Mouse (Mus musculus): ENCODE data around the gene Abcf1.

The Abcf1 gene

GRCm38 (mm10) chr17:35920384-35920783 lies 49.2 kb downstream of the Abcf1 start:
- DNase-seq (ENCODE audit: low read depth, low spot score): no peak

GRCm38 (mm10) chr17:35919864-35920301 lies 49.7 kb downstream of the Abcf1 start:
- no peak for DNase-seq (ENCODE audit: low read depth, low spot score)

DNA sequence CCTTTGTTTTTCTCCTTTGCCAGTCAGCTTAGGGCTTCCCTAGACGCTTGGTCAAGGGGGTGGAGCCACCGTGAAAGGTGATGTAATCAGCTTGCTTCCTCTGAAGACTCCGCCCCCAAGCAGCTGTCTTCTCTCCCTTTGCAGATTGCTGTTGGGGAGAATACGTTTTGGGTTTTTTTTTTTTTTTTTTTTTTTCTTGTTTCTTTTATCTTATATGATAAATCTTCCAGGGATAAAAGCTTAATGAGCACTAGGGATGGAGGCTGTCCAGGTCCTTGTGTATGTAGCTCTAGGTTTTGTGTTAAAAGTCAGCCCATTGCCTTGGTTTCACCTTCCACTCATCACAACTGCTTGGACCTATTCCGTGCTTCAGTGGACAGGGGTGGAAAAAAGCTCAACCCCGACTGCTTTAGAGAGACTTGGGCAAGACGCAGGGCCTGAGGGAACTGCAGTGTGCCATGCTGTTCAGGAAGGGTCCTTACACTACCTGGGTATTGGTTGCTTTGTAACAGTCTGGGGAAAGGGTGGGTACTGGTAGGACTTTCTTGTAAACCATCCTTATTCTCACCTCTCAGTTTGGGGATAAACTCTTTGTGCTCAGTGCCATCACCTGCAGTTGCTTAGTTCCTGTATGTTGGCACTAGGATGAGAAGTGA lies 50.4 kb downstream of the Abcf1 start:
- peak; percentile 92 for DNase-seq (ENCODE audit: low read depth, low spot score)

GRCm38 (mm10) chr17:35918276-35919059 lies 51.1 kb downstream of the Abcf1 start:
- DNase-seq (ENCODE audit: low read depth, low spot score): no peak

- DNase-seq (ENCODE audit: low read depth, low spot score): peak; percentile 70
Measured at GRCm38 (mm10) chr17:35917463-35918251, 51.9 kb downstream of the Abcf1 start.

GRCm38 (mm10) chr17:35917143-35917462 lies 52.5 kb downstream of the Abcf1 start:
- DNase-seq (ENCODE audit: low read depth, low spot score): no peak

- DNase-seq (ENCODE audit: low read depth, low spot score): peak; percentile 99
Measured at GRCm38 (mm10) chr17:35916297-35917142, 53.0 kb downstream of the Abcf1 start, which contains the start of the genes Mrps18b and Ppp1r10. Gene Mrps18b, minus strand, starts transcription at chr17:35916389. Gene Ppp1r10, plus strand, starts transcription at chr17:35916434.

DNA sequence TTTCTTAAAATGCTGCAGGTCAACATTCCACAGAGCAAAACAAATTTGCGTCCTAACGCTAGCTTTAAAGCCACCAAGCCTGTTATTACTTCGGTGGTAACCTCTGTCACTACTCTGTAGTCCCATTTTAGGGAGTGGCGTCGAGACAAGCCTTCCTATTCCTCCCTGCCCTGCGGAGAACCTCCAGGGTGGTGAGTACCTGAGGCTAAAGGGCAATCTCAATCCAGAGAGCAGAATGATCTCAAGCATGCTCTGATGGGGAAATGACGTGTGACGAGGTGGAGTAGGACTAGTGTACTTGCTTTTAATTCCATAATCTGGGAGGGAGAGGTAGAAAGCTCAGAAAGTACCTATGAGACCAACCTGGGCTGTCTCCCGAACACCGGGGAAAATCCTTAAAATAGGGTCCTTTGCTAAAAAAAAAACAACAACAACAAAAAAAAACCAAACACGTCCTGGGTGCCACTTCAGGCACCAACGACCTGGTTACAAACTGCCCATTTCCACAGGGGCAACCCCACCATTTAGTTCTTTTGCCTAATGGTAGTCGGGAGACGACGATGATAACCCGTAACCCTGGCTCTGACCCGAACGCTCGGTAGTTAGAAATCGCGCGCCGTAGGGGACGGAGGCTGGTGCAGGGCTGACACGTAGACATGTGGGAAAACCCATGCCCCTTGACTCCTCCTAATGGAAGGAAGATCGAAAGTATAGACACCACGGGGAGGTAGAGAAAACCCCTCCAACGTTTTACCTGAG lies 53.8 kb downstream of the Abcf1 start:
- no peak for DNase-seq (ENCODE audit: low read depth, low spot score)

GRCm38 (mm10) chr17:35914975-35915374 lies 54.6 kb downstream of the Abcf1 start:
- DNase-seq (ENCODE audit: low read depth, low spot score): no peak

GRCm38 (mm10) chr17:35909919-35910369 lies 59.6 kb downstream of the Abcf1 start, which contains the start of gene Atat1:
Gene Atat1, minus strand, starts transcription at chr17:35910075.
- peak; percentile 78 for DNase-seq (ENCODE audit: low read depth, low spot score)

GRCm38 (mm10) chr17:35909186-35909918 lies 60.2 kb downstream of the Abcf1 start:
- no peak for DNase-seq (ENCODE audit: low read depth, low spot score)

DNA sequence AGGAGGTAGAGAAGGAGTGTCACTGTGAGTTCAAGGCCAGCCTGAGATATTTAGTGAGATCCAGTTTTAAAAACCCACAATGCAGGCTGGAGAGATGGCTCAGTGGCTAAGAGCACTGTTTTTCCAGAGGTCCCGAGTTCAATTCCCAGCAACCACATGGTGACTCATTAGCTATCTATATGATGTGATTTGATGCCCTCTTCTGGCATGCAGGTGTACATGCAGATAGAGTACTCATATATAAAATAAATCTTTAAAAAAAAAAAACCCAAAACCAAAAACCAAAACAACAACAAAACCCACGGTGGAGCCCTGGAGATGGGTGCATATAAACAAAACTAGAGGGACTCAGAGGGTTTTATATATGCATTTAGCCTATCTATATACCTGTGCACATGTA lies 62.0 kb downstream of the Abcf1 start:
- no peak for DNase-seq (ENCODE audit: low read depth, low spot score)

All from retina, adult 2 months (tissue).